In genomic region chr6:101215436-101215791, GRCm38 (mm10) we compare ENCODE assay signal across 11 mouse cellular contexts.
DNase-seq lines count a peak whose midpoint lies in the region; ATAC-seq lines count a peak whose summit lies in the region.
"Had no signal": no experiment of that assay in that cellular context is flagged by ENCODE, and none has a peak within 500 bp of the region (broad histone marks: within the 10 kb centered on the region; RNA-seq: fewer than 3 reads in every experiment).

No protein-coding gene starts in this region.

- H3K9me3 ChIP-seq in forebrain, embryonic 11.5 days (ENCODE audit: control insufficient read depth, low read length): no peaks in the 10 kb centered on the region
- no peaks in the 10 kb centered on the region for H3K9me3 ChIP-seq in forebrain, embryonic 10.5 days
- no peaks in the 10 kb centered on the region for H3K9me3 ChIP-seq in intestine, embryonic 15.5 days
- no peaks in the 10 kb centered on the region for H3K9me3 ChIP-seq in stomach, embryonic 15.5 days
- H3K9me3 ChIP-seq: kidney, embryonic 15.5 days had no signal

- DNase-seq in forebrain, embryonic 11.5 days (ENCODE audit: low spot score): no peak
- DNase-seq in forebrain, embryonic 10.5 days (ENCODE audit: extremely low spot score, low spot score): no peak
- peak; percentile 46 for DNase-seq in retina, postnatal 1 day
- no peak for DNase-seq in retina, embryonic 14.5 days (ENCODE audit: low spot score)
- no peak for DNase-seq in cerebellum, adult 9-11 months
- DNase-seq in spleen, postnatal 14 days (ENCODE audit: low spot score in 2 of 2): no peak
- DNase-seq: cerebellum, postnatal 10 days had no signal

- no peak overlapping the region for H3K4me3 ChIP-seq in forebrain, embryonic 11.5 days (ENCODE audit: low read depth, low read length)
- H3K4me3 ChIP-seq in forebrain, embryonic 10.5 days: no peak overlapping the region
- no peak overlapping the region; the same call in 1 of the 2 replicates for H3K4me3 ChIP-seq in intestine, embryonic 15.5 days (replicated peaks)
- H3K4me3 ChIP-seq in stomach, embryonic 15.5 days (replicated peaks): no peak overlapping the region
- H3K4me3 ChIP-seq: kidney, embryonic 15.5 days had no signal

- no peak overlapping the region for H3K9ac ChIP-seq in forebrain, embryonic 11.5 days (ENCODE audit: low read length)
- peak overlapping the region; percentile 32; the same call in 1 of the 2 replicates for H3K9ac ChIP-seq in intestine, embryonic 15.5 days
- no peak overlapping the region for H3K9ac ChIP-seq in stomach, embryonic 15.5 days
- H3K9ac ChIP-seq: kidney, embryonic 15.5 days had no signal

- no peak overlapping the region for H3K27ac ChIP-seq in forebrain, embryonic 11.5 days (ENCODE audit: low read depth, low read length)
- H3K27ac ChIP-seq in forebrain, embryonic 10.5 days: no peak overlapping the region; the same call in 1 of the 2 replicates
- H3K27ac ChIP-seq in intestine, embryonic 15.5 days: peak overlapping the region; percentile 22; the same call in 1 of the 2 replicates
- H3K27ac ChIP-seq in stomach, embryonic 15.5 days: no peak overlapping the region
- H3K27ac ChIP-seq: kidney, embryonic 15.5 days had no signal

- no peak overlapping the region for H3K4me2 ChIP-seq in forebrain, embryonic 11.5 days (ENCODE audit: low read depth, low read length, severe bottlenecking)
- peak overlapping the region; percentile 51 for H3K4me2 ChIP-seq in intestine, embryonic 15.5 days (replicated peaks)
- H3K4me2 ChIP-seq in stomach, embryonic 15.5 days: peak overlapping the region; percentile 32; the same call in 1 of the 2 replicates
- H3K4me2 ChIP-seq: kidney, embryonic 15.5 days had no signal

- no peaks in the 10 kb centered on the region for H3K36me3 ChIP-seq in forebrain, embryonic 11.5 days (ENCODE audit: control insufficient read depth, insufficient read depth, low read length)
- H3K36me3 ChIP-seq in forebrain, embryonic 10.5 days (replicated peaks): no peaks in the 10 kb centered on the region
- no peaks in the 10 kb centered on the region for H3K36me3 ChIP-seq in intestine, embryonic 15.5 days
- H3K36me3 ChIP-seq in stomach, embryonic 15.5 days: no peaks in the 10 kb centered on the region
- H3K36me3 ChIP-seq: kidney, embryonic 15.5 days had no signal

- ATAC-seq in forebrain, embryonic 11.5 days (replicated peaks; ENCODE audit: low FRiP score): peak; percentile 63; the same call in 1 of the 2 replicates
- peak; percentile 86 for ATAC-seq in intestine, embryonic 15.5 days
- peak; percentile 27; the same call in 1 of the 2 replicates for ATAC-seq in stomach, embryonic 15.5 days (ENCODE audit: insufficient read depth, low FRiP score, low read depth)
- ATAC-seq: midbrain, embryonic 16.5 days had no signal

- 73% methylated on average over 16 of the region's 16 CpGs for WGBS in forebrain, embryonic 11.5 days
- WGBS in forebrain, embryonic 10.5 days: 81% methylated on average over 16 of the region's 16 CpGs
- 17% methylated on average over 16 of the region's 16 CpGs for WGBS in intestine, embryonic 15.5 days
- 36% methylated on average over 16 of the region's 16 CpGs for WGBS in stomach, embryonic 15.5 days

- no peaks in the 10 kb centered on the region for H3K27me3 ChIP-seq in forebrain, embryonic 11.5 days (ENCODE audit: control insufficient read depth, insufficient read depth, low read length)
- H3K27me3 ChIP-seq in forebrain, embryonic 10.5 days (ENCODE audit: poor library complexity, severe bottlenecking): no peaks in the 10 kb centered on the region
- no peaks in the 10 kb centered on the region for H3K27me3 ChIP-seq in intestine, embryonic 15.5 days (replicated peaks)
- no peaks in the 10 kb centered on the region for H3K27me3 ChIP-seq in stomach, embryonic 15.5 days (replicated peaks)
- H3K27me3 ChIP-seq: kidney, embryonic 15.5 days had no signal

- H3K4me1 ChIP-seq in forebrain, embryonic 11.5 days (replicated peaks; ENCODE audit: control insufficient read depth, insufficient read depth, low read length): no peaks in the 10 kb centered on the region
- peaks cover 5% of the 10 kb centered on the region; the same call in 1 of the 2 replicates for H3K4me1 ChIP-seq in forebrain, embryonic 10.5 days
- H3K4me1 ChIP-seq in intestine, embryonic 15.5 days (replicated peaks): peaks cover 5% of the 10 kb centered on the region; the same call in 1 of the 2 replicates
- 0 out of 2 replicates have a peak, but pooled peaks cover 7% of the 10 kb centered on the region for H3K4me1 ChIP-seq in stomach, embryonic 15.5 days

Comparison
In these comparisons a context has a peak if more than half of its experiments do, and no peak if none do; other contexts are left out.
1. ATAC-seq: peak in every context shown above with its lines; median percentile 86 in intestine, embryonic 15.5 days; 63 in forebrain, embryonic 11.5 days; 27 in stomach, embryonic 15.5 days.